Mouse (Mus musculus): ENCODE results near the gene Cacna1c.

- TF ChIP-seq CTCF (IDR thresholded peaks at IDR 0.05; ENCODE audit: low read depth) (no peak), EP300 (IDR thresholded peaks at IDR 0.05; ENCODE audit: low read depth) (no peak)
Observed at GRCm38 (mm10) chr6:118653331-118653730, 542.9 kb downstream of the Cacna1c start.

Data from liver, postnatal 0 days (tissue).